Mouse (Mus musculus): Measurements from ENCODE around the gene Stpg3. TPM values are rescaled to one million over a fixed set of nuclear protein-coding genes. Genes with fewer than 3 reads are reported as not detected.

Stpg3 gene
- polyA plus RNA-seq, 1 experiment from 2014 or later, result not detected

DNA sequence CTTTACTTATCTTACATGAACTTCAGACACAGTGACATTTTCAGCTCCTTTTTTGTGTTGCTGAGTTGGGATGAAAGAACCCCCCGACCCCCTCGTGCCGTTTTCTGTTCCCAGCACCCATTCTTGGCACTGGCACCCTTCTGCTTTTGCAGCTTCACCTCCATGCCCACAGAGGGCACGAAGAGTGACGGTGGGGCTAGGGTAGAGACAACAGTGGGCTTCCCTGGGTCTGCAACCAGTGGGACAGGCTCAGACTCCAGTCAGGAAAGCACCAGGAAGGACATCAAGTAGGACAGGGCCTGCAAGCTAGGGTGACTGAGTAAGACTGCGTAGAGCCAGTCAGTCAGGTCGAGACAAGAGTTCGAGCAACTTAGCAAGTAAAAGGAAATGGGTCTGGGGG is 25.9 kb upstream of the Stpg3 start:
- peak overlapping the region; percentile 95; the same call in 1 of the 2 replicates for H3K4me2 ChIP-seq (replicated peaks; ENCODE audit: low read depth, low read length)
- ATAC-seq (ENCODE audit: low FRiP score) (no peak), DNase-seq (ENCODE audit: low spot score) (no peak)
- H3K4me1 ChIP-seq (replicated peaks; ENCODE audit: control insufficient read depth, insufficient read depth, low read length), result peaks cover 4% of the 10 kb centered on the region; the same call in 1 of the 2 replicates
- peaks cover 2% of the 10 kb centered on the region; the same call in 1 of the 2 replicates for H3K27me3 ChIP-seq (ENCODE audit: control insufficient read depth, insufficient read depth, low read length)
- 49% methylated on average over 8 of the region's 8 CpGs for WGBS
- peak overlapping the region; percentile 31; the same call in 1 of the 2 replicates for H3K4me3 ChIP-seq (ENCODE audit: low read depth, low read length)
- no peak overlapping the region for H3K9ac ChIP-seq (ENCODE audit: low read depth, low read length)
- no peaks in the 10 kb centered on the region for H3K36me3 ChIP-seq (ENCODE audit: control insufficient read depth, insufficient read depth, low read length)
- no peak overlapping the region for H3K27ac ChIP-seq (ENCODE audit: low read depth, low read length)
- no peaks in the 10 kb centered on the region for H3K9me3 ChIP-seq (ENCODE audit: control insufficient read depth, low read length)

DNA sequence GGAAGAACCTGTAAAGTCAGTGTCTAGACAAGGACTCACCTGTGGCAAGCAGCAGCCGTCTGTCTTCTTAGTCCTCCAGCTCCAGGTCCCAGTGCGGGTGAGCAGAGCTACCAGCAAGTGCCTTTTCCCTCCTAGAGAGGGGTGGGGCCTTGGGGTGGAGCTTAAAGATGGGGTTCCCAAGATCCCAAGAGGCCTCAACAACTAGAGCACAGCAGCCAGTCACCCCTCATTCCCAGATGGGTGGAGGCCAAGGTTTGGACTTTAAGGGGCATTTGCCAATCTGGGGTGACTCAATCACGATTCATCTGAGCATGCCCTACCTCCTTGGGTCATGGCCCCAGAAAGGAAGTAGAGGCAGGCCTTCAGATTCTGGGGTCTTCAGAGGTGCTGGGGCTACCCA is 25.3 kb upstream of the Stpg3 start:
- no peak overlapping the region for H3K9ac ChIP-seq (ENCODE audit: low read depth, low read length)
- no peaks in the 10 kb centered on the region for H3K9me3 ChIP-seq (ENCODE audit: control insufficient read depth, low read length)
- no peak for ATAC-seq (ENCODE audit: low FRiP score)
- no peak overlapping the region for H3K4me2 ChIP-seq (replicated peaks; ENCODE audit: low read depth, low read length)
- H3K27me3 ChIP-seq (ENCODE audit: control insufficient read depth, insufficient read depth, low read length), result peaks cover 2% of the 10 kb centered on the region; the same call in 1 of the 2 replicates
- 83% methylated on average over 3 of the region's 3 CpGs for WGBS
- no peak overlapping the region for H3K4me3 ChIP-seq (ENCODE audit: low read depth, low read length)
- no peak for DNase-seq (ENCODE audit: low spot score)
- H3K27ac ChIP-seq (ENCODE audit: low read depth, low read length), result no peak overlapping the region
- peaks cover 4% of the 10 kb centered on the region; the same call in 1 of the 2 replicates for H3K4me1 ChIP-seq (replicated peaks; ENCODE audit: control insufficient read depth, insufficient read depth, low read length)
- H3K36me3 ChIP-seq (ENCODE audit: control insufficient read depth, insufficient read depth, low read length), result no peaks in the 10 kb centered on the region

DNA sequence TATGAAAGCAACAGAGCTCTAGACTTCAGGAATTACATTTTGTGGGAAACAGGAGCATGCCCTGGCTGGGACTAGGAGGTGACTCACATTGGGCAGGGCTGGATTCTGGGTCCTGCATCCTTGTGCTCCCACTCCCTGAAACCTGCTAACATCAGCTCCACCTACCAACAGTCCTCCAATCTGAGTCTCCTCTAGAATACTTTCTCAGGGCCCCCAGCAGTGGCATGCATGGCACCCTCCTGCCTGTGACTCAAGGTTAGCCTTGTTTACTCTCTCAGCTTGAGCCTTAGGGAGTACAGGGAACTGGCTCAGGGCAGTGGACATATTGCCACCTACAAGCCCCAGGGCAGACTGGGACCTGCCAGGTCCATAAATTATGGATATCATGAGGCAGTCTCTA is 23.7 kb upstream of the Stpg3 start:
- ATAC-seq (ENCODE audit: low FRiP score), result no peak
- no peaks in the 10 kb centered on the region for H3K36me3 ChIP-seq (ENCODE audit: control insufficient read depth, insufficient read depth, low read length)
- H3K9ac ChIP-seq (ENCODE audit: low read depth, low read length), result no peak overlapping the region
- peaks cover 2% of the 10 kb centered on the region; the same call in 1 of the 2 replicates for H3K27me3 ChIP-seq (ENCODE audit: control insufficient read depth, insufficient read depth, low read length)
- no peak for DNase-seq (ENCODE audit: low spot score)
- H3K4me1 ChIP-seq (replicated peaks; ENCODE audit: control insufficient read depth, insufficient read depth, low read length), result peaks cover 4% of the 10 kb centered on the region; the same call in 1 of the 2 replicates
- H3K9me3 ChIP-seq (ENCODE audit: control insufficient read depth, low read length), result no peaks in the 10 kb centered on the region
- H3K27ac ChIP-seq (ENCODE audit: low read depth, low read length), result no peak overlapping the region
- H3K4me3 ChIP-seq (ENCODE audit: low read depth, low read length), result no peak overlapping the region
- no peak overlapping the region for H3K4me2 ChIP-seq (replicated peaks; ENCODE audit: low read depth, low read length)

DNA sequence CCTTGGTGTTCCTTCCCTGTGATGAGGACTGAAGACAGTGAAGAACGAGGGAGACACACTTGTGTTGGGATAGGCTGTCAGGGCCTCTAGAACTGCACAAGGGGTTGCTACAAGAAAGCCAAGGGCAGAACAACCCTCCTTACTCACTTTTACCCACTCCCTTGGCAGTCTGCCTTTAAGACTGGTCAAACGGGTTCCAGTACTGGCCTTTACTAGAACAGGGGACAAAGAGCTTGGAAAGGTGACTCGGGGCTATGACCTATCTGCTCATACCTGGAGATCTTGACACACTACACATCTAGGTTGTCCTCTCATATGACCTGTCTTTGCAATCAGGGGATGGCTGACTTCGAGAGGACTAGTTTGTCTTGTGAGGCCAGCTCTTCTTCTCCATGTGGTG is 23.1 kb upstream of the Stpg3 start:
- no peaks in the 10 kb centered on the region for H3K9me3 ChIP-seq (ENCODE audit: control insufficient read depth, low read length)
- H3K4me2 ChIP-seq (replicated peaks; ENCODE audit: low read depth, low read length), result no peak overlapping the region
- H3K4me1 ChIP-seq (replicated peaks; ENCODE audit: control insufficient read depth, insufficient read depth, low read length), result no peaks in the 10 kb centered on the region
- H3K27ac ChIP-seq (ENCODE audit: low read depth, low read length), result no peak overlapping the region
- no peak overlapping the region for H3K9ac ChIP-seq (ENCODE audit: low read depth, low read length)
- ATAC-seq (ENCODE audit: low FRiP score) (no peak), DNase-seq (ENCODE audit: low spot score) (no peak)
- H3K36me3 ChIP-seq (ENCODE audit: control insufficient read depth, insufficient read depth, low read length), result no peaks in the 10 kb centered on the region
- H3K27me3 ChIP-seq (ENCODE audit: control insufficient read depth, insufficient read depth, low read length), result peaks cover 2% of the 10 kb centered on the region; the same call in 1 of the 2 replicates
- no peak overlapping the region for H3K4me3 ChIP-seq (ENCODE audit: low read depth, low read length)
- 71% methylated on average over 4 of the region's 4 CpGs for WGBS

DNA sequence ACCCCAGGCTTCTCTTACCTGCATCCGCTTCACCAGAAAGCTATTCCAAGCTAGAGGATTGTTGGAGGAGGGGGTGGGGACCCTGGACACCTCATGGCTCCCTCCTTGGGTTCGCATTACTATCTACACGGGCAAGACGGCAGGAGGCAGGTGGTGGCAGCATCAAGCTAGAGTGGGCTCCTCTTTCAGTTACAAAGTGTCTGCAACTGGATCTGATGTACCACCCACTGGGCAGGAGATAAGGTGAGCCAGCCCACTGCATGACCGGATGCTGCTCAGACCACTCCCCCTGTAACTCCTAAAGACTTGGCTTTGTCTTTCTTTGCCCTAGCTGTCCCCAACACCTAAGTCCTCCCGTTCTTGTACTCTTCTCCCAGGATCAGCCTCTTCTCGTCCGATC is 22.2 kb upstream of the Stpg3 start, which contains the start of gene Rnf224:
Gene Rnf224, minus strand, starts transcription at position 174 of the 400 bp plus-strand sequence.
- ATAC-seq (ENCODE audit: low FRiP score) (no peak), DNase-seq (ENCODE audit: low spot score) (no peak)
- Histone ChIP-seq H3K4me2 (replicated peaks; ENCODE audit: low read depth, low read length) (no peak within 1 kb of the TSS), H3K27me3 (ENCODE audit: control insufficient read depth, insufficient read depth, low read length) (peaks cover 2% of the 10 kb centered on the region; the same call in 1 of the 2 replicates), H3K27ac (ENCODE audit: low read depth, low read length) (no peak within 1 kb of the TSS), H3K9me3 (ENCODE audit: control insufficient read depth, low read length) (no peaks in the 10 kb centered on the region), H3K4me1 (replicated peaks; ENCODE audit: control insufficient read depth, insufficient read depth, low read length) (no peaks in the 10 kb centered on the region), H3K36me3 (ENCODE audit: control insufficient read depth, insufficient read depth, low read length) (no peaks in the 10 kb centered on the region), H3K9ac (ENCODE audit: low read depth, low read length) (no peak within 1 kb of the TSS), H3K4me3 (ENCODE audit: low read depth, low read length) (no peak within 1 kb of the TSS)
- whole genome bisulfite sequencing, result 40% methylated on average over 8 of the region's 8 CpGs

DNA sequence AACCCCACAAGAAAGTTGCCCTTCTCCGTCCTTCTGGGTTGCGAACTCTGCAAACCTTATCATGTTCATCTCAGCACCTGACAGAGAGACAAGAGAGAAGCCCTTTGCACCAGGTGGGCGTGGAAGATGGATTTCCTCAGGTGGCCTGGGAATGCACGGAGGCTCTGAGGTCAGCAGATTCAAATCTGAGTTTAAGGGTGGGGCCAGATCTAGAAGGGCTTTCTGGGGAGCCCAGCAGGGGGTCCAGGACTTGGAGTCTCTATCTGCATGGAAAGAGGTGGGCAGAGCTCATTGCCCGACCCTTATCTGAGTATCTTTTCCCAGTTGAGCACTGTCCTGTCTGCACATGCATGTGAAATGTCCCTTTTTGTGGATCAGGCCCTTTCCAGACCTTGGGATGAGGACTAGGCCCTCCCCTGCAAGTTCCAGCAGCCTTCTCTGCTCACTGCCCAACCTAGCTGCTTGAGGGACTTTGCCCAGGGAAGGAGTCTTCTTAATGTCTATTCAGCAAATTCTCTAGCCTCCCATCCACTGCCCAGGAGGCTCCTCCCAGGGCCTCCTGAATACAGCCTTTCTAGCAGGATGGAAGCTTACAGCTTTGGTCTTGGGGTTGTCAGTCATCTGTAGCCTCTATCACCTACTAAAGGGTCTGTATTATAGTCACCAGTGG is 20.2 kb upstream of the Stpg3 start:
- Histone ChIP-seq H3K27ac (ENCODE audit: low read depth, low read length) (no peak overlapping the region), H3K4me3 (ENCODE audit: low read depth, low read length) (no peak overlapping the region), H3K27me3 (ENCODE audit: control insufficient read depth, insufficient read depth, low read length) (no peaks in the 10 kb centered on the region), H3K36me3 (ENCODE audit: control insufficient read depth, insufficient read depth, low read length) (no peaks in the 10 kb centered on the region), H3K9me3 (ENCODE audit: control insufficient read depth, low read length) (no peaks in the 10 kb centered on the region), H3K4me2 (replicated peaks; ENCODE audit: low read depth, low read length) (no peak overlapping the region), H3K9ac (ENCODE audit: low read depth, low read length) (no peak overlapping the region), H3K4me1 (replicated peaks; ENCODE audit: control insufficient read depth, insufficient read depth, low read length) (no peaks in the 10 kb centered on the region)
- DNase-seq (ENCODE audit: low spot score) (no peak), ATAC-seq (ENCODE audit: low FRiP score) (no peak)
- WGBS, result 74% methylated on average over 5 of the region's 5 CpGs

DNA sequence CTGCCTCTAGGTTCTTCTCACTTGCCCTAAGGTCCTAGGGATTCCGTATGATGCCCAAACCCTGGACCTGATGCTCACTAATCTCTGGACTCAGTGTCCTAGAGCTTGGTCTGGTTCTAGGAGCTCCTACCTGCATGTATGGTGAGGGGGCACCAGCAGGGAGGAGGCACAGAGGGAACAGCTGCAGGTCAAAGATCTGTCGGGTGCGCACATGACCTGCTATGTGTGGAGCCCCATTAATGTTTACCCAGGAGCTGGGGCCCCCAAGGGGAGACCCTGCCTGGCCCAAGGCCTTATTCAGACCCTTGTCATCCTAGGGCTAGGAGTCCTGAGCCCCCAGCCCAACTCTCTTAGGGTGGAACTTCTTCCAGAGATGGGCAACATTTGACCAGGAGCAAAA is 19.6 kb upstream of the Stpg3 start, which contains the start of gene Slc34a3:
Gene Slc34a3, minus strand, starts transcription at position 315 of the 400 bp plus-strand sequence.
- Histone ChIP-seq H3K9me3 (ENCODE audit: control insufficient read depth, low read length) (no peaks in the 10 kb centered on the region), H3K9ac (ENCODE audit: low read depth, low read length) (no peak within 1 kb of the TSS), H3K4me3 (ENCODE audit: low read depth, low read length) (no peak within 1 kb of the TSS), H3K27me3 (ENCODE audit: control insufficient read depth, insufficient read depth, low read length) (no peaks in the 10 kb centered on the region), H3K4me2 (replicated peaks; ENCODE audit: low read depth, low read length) (no peak within 1 kb of the TSS), H3K27ac (ENCODE audit: low read depth, low read length) (no peak within 1 kb of the TSS), H3K4me1 (replicated peaks; ENCODE audit: control insufficient read depth, insufficient read depth, low read length) (no peaks in the 10 kb centered on the region), H3K36me3 (ENCODE audit: control insufficient read depth, insufficient read depth, low read length) (no peaks in the 10 kb centered on the region)
- WGBS, result 93% methylated on average over 3 of the region's 3 CpGs
- no peak for DNase-seq (ENCODE audit: low spot score)
- no peak for ATAC-seq (ENCODE audit: low FRiP score)

DNA sequence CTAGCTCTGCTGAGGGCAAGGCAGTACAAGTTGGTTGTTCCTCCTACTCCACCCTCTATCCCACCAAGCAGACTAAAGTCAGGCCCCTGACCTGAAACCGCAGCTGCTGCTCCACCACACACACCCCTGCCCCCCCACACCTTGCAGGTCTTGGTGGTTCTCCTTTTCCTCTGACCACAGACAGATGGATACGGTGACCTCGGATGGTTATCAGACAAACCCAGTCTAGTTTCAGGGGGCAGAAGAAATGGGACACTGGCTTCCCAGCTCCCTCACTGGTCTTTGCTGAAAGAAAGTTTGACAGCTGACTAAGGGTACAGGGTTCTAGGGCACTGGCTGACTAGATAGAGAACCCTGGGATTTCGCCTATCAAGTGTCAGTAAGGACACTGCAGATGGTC is 19.0 kb upstream of the Stpg3 start:
- ATAC-seq (ENCODE audit: low FRiP score) (no peak), DNase-seq (ENCODE audit: low spot score) (no peak)

DNA sequence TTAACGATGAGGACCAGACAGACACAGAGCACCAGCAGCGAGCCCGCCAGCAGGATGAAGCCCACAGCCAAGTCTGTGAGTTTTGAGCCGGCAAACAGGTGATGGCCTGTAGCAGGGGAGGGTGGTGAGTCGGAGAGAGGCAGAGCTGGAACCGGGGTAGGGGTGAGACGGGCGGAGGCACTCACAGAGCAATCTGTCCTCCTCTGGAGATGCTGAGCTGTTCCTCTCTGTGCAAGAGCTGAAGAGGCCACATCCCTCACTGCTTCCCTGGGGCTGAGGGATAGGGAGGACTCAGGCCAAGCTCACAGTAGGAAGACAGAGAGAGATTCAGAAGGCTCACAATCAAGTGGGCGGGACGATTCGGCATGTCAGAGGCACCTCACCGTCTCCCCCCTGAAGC is 16.6 kb upstream of the Stpg3 start:
- H3K4me3 ChIP-seq (ENCODE audit: low read depth, low read length), result no peak overlapping the region
- no peaks in the 10 kb centered on the region for H3K9me3 ChIP-seq (ENCODE audit: control insufficient read depth, low read length)
- ATAC-seq (ENCODE audit: low FRiP score) (no peak), DNase-seq (ENCODE audit: low spot score) (no peak)
- no peak overlapping the region for H3K27ac ChIP-seq (ENCODE audit: low read depth, low read length)
- no peak overlapping the region for H3K9ac ChIP-seq (ENCODE audit: low read depth, low read length)
- WGBS, result 52% methylated on average over 12 of the region's 12 CpGs
- H3K4me1 ChIP-seq (replicated peaks; ENCODE audit: control insufficient read depth, insufficient read depth, low read length), result peaks cover 2% of the 10 kb centered on the region; the same call in 1 of the 2 replicates
- H3K36me3 ChIP-seq (ENCODE audit: control insufficient read depth, insufficient read depth, low read length), result no peaks in the 10 kb centered on the region
- no peak overlapping the region for H3K4me2 ChIP-seq (replicated peaks; ENCODE audit: low read depth, low read length)
- H3K27me3 ChIP-seq (ENCODE audit: control insufficient read depth, insufficient read depth, low read length), result no peaks in the 10 kb centered on the region

More for the DNA sequence above, 19.0 kb upstream of the Stpg3 start:
- Histone ChIP-seq H3K4me1 (replicated peaks; ENCODE audit: control insufficient read depth, insufficient read depth, low read length) (peaks cover 1% of the 10 kb centered on the region; the same call in 1 of the 2 replicates), H3K4me2 (replicated peaks; ENCODE audit: low read depth, low read length) (no peak overlapping the region), H3K9me3 (ENCODE audit: control insufficient read depth, low read length) (no peaks in the 10 kb centered on the region), H3K4me3 (ENCODE audit: low read depth, low read length) (no peak overlapping the region), H3K9ac (ENCODE audit: low read depth, low read length) (no peak overlapping the region), H3K27me3 (ENCODE audit: control insufficient read depth, insufficient read depth, low read length) (no peaks in the 10 kb centered on the region), H3K27ac (ENCODE audit: low read depth, low read length) (no peak overlapping the region), H3K36me3 (ENCODE audit: control insufficient read depth, insufficient read depth, low read length) (no peaks in the 10 kb centered on the region)
- WGBS, result 82% methylated on average over 4 of the region's 4 CpGs

All from hindbrain, embryonic 11.5 days (tissue).